Mouse (Mus musculus): Measurements from ENCODE around the gene Oip5. TPM values are rescaled to one million over a fixed set of nuclear protein-coding genes. Genes with fewer than 3 reads are reported as not detected.
"Not testable (repeated sequence)": the region's sequence is repeated elsewhere in the genome, so short reads cannot be mapped to it uniquely, and the experiment has no call there.

Gene Oip5
- polyA plus RNA-seq, 1 experiment from 2014 or later: 32.1 TPM

GRCm38 (mm10) chr2:119619002-119619401 is 733 bp upstream of the Oip5 start:
- not testable (repeated sequence) for H3K9me3 ChIP-seq (replicated peaks; ENCODE audit: control insufficient read depth, low read length); H3K4me1 ChIP-seq (ENCODE audit: control insufficient read depth, insufficient read depth, low read length); H3K36me3 ChIP-seq (replicated peaks; ENCODE audit: control insufficient read depth, insufficient read depth, low read depth, low read length); DNase-seq (ENCODE audit: low spot score); H3K27me3 ChIP-seq (ENCODE audit: control insufficient read depth, insufficient read depth, low read length); ATAC-seq (replicated peaks; ENCODE audit: insufficient number of reproducible peaks, low FRiP score, low TSS enrichment, low read depth)
- Histone ChIP-seq H3K27ac (replicated peaks; ENCODE audit: low read depth, low read length) (peak overlapping the region; percentile 56; the same call in 1 of the 2 replicates), H3K4me3 (ENCODE audit: low read depth, low read length) (peak overlapping the region; percentile 85), H3K4me2 (ENCODE audit: low read depth, low read length) (peak overlapping the region; percentile 45), H3K9ac (replicated peaks; ENCODE audit: low read length) (peak overlapping the region; percentile 53)
- WGBS: 17% methylated on average over 6 of the region's 6 CpGs

- Histone ChIP-seq H3K4me1 (ENCODE audit: control insufficient read depth, insufficient read depth, low read length) (no peaks in the 10 kb centered on the region; the same call in 1 of the 2 replicates), H3K9ac (replicated peaks; ENCODE audit: low read length) (peak overlapping the region; percentile 73), H3K36me3 (replicated peaks; ENCODE audit: control insufficient read depth, insufficient read depth, low read depth, low read length) (no peaks in the 10 kb centered on the region), H3K4me3 (ENCODE audit: low read depth, low read length) (peak overlapping the region; percentile 85), H3K27me3 (ENCODE audit: control insufficient read depth, insufficient read depth, low read length) (no peaks in the 10 kb centered on the region), H3K27ac (replicated peaks; ENCODE audit: low read depth, low read length) (no peak overlapping the region; the same call in 1 of the 2 replicates), H3K4me2 (ENCODE audit: low read depth, low read length) (peak overlapping the region; percentile 65), H3K9me3 (replicated peaks; ENCODE audit: control insufficient read depth, low read length) (no peaks in the 10 kb centered on the region)
- ATAC-seq (replicated peaks; ENCODE audit: insufficient number of reproducible peaks, low FRiP score, low TSS enrichment, low read depth) (no peak), DNase-seq (ENCODE audit: low spot score) (peak; percentile 51)
- WGBS: under 1% methylated on average over 13 of the region's 13 CpGs
Observed at GRCm38 (mm10) chr2:119617841-119618198, 449 bp downstream of the Oip5 start.

- H3K9ac ChIP-seq (replicated peaks; ENCODE audit: low read length): no peak overlapping the region
- DNase-seq (ENCODE audit: low spot score) (no peak), ATAC-seq (replicated peaks; ENCODE audit: insufficient number of reproducible peaks, low FRiP score, low TSS enrichment, low read depth) (no peak)
- H3K27me3 ChIP-seq (ENCODE audit: control insufficient read depth, insufficient read depth, low read length): no peaks in the 10 kb centered on the region
- 95% methylated on average over 4 of the region's 4 CpGs for WGBS
- H3K27ac ChIP-seq (replicated peaks; ENCODE audit: low read depth, low read length): no peak overlapping the region
- H3K4me1 ChIP-seq (ENCODE audit: control insufficient read depth, insufficient read depth, low read length): no peaks in the 10 kb centered on the region
- H3K9me3 ChIP-seq (replicated peaks; ENCODE audit: control insufficient read depth, low read length): no peaks in the 10 kb centered on the region
- peaks cover 2% of the 10 kb centered on the region for H3K36me3 ChIP-seq (replicated peaks; ENCODE audit: control insufficient read depth, insufficient read depth, low read depth, low read length)
- H3K4me2 ChIP-seq (ENCODE audit: low read depth, low read length): no peak overlapping the region
- H3K4me3 ChIP-seq (ENCODE audit: low read depth, low read length): no peak overlapping the region
Observed at GRCm38 (mm10) chr2:119607023-119607422, 11.2 kb downstream of the Oip5 start.

DNA sequence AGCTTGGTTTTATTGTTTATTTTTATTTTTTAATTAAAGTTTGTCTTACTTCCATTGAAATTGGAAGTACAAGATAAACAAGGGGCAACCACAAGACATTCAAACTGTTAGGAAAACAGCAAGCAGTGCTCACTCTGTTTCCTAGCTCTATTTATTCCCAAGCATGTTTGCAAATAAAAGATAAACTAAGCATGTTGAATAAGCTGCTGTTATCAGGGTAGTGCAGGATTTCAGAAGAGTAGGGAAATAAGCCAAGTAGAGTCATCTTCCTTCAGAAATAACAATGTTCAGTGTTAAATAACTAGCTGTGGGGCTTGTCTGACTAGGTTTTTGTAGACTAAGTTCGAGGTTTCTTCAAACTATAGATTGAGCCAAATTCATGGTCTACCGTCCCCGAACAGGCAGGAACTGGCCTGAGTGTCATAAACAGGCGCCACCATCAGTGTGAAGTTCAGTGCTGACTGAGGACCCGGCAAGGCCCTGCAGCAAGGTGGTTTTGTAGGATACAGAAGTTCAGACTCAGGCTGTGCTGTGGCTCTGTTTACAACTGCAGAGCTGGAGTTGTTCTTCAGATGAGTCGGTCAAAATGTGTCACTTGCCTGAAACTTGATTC is 12.8 kb downstream of the Oip5 start:
- Histone ChIP-seq H3K4me1 (ENCODE audit: control insufficient read depth, insufficient read depth, low read length) (no peaks in the 10 kb centered on the region), H3K4me2 (ENCODE audit: low read depth, low read length) (no peak overlapping the region), H3K27me3 (ENCODE audit: control insufficient read depth, insufficient read depth, low read length) (no peaks in the 10 kb centered on the region), H3K4me3 (ENCODE audit: low read depth, low read length) (no peak overlapping the region), H3K9ac (replicated peaks; ENCODE audit: low read length) (no peak overlapping the region), H3K27ac (replicated peaks; ENCODE audit: low read depth, low read length) (no peak overlapping the region), H3K36me3 (replicated peaks; ENCODE audit: control insufficient read depth, insufficient read depth, low read depth, low read length) (peaks cover 5% of the 10 kb centered on the region), H3K9me3 (replicated peaks; ENCODE audit: control insufficient read depth, low read length) (no peaks in the 10 kb centered on the region)
- ATAC-seq (replicated peaks; ENCODE audit: insufficient number of reproducible peaks, low FRiP score, low TSS enrichment, low read depth) (no peak), DNase-seq (ENCODE audit: low spot score) (no peak)
- 86% methylated on average over 6 of the region's 6 CpGs for WGBS

DNA sequence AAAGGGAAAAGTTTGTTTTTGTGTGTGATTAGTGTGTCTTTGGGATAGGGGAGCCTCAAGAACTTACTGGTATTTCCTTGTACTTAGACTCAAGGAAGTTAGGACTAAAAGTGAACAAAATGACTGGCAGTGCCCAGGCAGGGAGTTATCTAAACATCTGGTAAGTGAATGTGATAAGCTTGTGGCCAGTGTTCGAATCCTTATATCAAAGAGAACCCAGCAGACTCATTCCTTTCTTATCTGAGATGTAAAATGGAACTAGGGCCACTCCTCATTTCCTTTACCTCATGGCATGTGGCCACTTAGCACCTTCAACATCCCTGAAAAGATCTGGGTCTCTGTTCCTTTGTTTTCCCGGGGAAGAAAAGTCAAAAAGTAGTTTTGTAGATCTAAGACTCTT is 14.4 kb downstream of the Oip5 start:
- 81% methylated on average over 2 of the region's 2 CpGs for WGBS
- ATAC-seq (replicated peaks; ENCODE audit: insufficient number of reproducible peaks, low FRiP score, low TSS enrichment, low read depth) (no peak), DNase-seq (ENCODE audit: low spot score) (no peak)
- H3K36me3 ChIP-seq (replicated peaks; ENCODE audit: control insufficient read depth, insufficient read depth, low read depth, low read length): peaks cover 5% of the 10 kb centered on the region
- no peak overlapping the region for H3K27ac ChIP-seq (replicated peaks; ENCODE audit: low read depth, low read length)
- H3K9me3 ChIP-seq (replicated peaks; ENCODE audit: control insufficient read depth, low read length): no peaks in the 10 kb centered on the region
- no peak overlapping the region for H3K4me3 ChIP-seq (ENCODE audit: low read depth, low read length)
- no peaks in the 10 kb centered on the region for H3K27me3 ChIP-seq (ENCODE audit: control insufficient read depth, insufficient read depth, low read length)
- H3K4me1 ChIP-seq (ENCODE audit: control insufficient read depth, insufficient read depth, low read length): no peaks in the 10 kb centered on the region
- no peak overlapping the region for H3K9ac ChIP-seq (replicated peaks; ENCODE audit: low read length)
- no peak overlapping the region for H3K4me2 ChIP-seq (ENCODE audit: low read depth, low read length)

GRCm38 (mm10) chr2:119602488-119602887 is 15.8 kb downstream of the Oip5 start:
- no peak for ATAC-seq (replicated peaks; ENCODE audit: insufficient number of reproducible peaks, low FRiP score, low TSS enrichment, low read depth)
- H3K4me3 ChIP-seq (ENCODE audit: low read depth, low read length): no peak overlapping the region
- H3K9me3 ChIP-seq (replicated peaks; ENCODE audit: control insufficient read depth, low read length): no peaks in the 10 kb centered on the region
- H3K27me3 ChIP-seq (ENCODE audit: control insufficient read depth, insufficient read depth, low read length): no peaks in the 10 kb centered on the region
- no peak for DNase-seq (ENCODE audit: low spot score)
- H3K4me2 ChIP-seq (ENCODE audit: low read depth, low read length): no peak overlapping the region
- no peaks in the 10 kb centered on the region for H3K4me1 ChIP-seq (ENCODE audit: control insufficient read depth, insufficient read depth, low read length)
- WGBS: 83% methylated on average over 1 of the region's 1 CpGs
- no peak overlapping the region for H3K9ac ChIP-seq (replicated peaks; ENCODE audit: low read length)
- no peak overlapping the region for H3K27ac ChIP-seq (replicated peaks; ENCODE audit: low read depth, low read length)
- peaks cover 5% of the 10 kb centered on the region for H3K36me3 ChIP-seq (replicated peaks; ENCODE audit: control insufficient read depth, insufficient read depth, low read depth, low read length)

GRCm38 (mm10) chr2:119601575-119601974 is 16.7 kb downstream of the Oip5 start:
- H3K4me1 ChIP-seq (ENCODE audit: control insufficient read depth, insufficient read depth, low read length); H3K36me3 ChIP-seq (replicated peaks; ENCODE audit: control insufficient read depth, insufficient read depth, low read depth, low read length); ATAC-seq (replicated peaks; ENCODE audit: insufficient number of reproducible peaks, low FRiP score, low TSS enrichment, low read depth); H3K27ac ChIP-seq (replicated peaks; ENCODE audit: low read depth, low read length); DNase-seq (ENCODE audit: low spot score); H3K9ac ChIP-seq (replicated peaks; ENCODE audit: low read length); H3K4me2 ChIP-seq (ENCODE audit: low read depth, low read length); H3K4me3 ChIP-seq (ENCODE audit: low read depth, low read length); H3K9me3 ChIP-seq (replicated peaks; ENCODE audit: control insufficient read depth, low read length); H3K27me3 ChIP-seq (ENCODE audit: control insufficient read depth, insufficient read depth, low read length): not testable (repeated sequence)
- 70% methylated on average over 3 of the region's 3 CpGs for WGBS

DNA sequence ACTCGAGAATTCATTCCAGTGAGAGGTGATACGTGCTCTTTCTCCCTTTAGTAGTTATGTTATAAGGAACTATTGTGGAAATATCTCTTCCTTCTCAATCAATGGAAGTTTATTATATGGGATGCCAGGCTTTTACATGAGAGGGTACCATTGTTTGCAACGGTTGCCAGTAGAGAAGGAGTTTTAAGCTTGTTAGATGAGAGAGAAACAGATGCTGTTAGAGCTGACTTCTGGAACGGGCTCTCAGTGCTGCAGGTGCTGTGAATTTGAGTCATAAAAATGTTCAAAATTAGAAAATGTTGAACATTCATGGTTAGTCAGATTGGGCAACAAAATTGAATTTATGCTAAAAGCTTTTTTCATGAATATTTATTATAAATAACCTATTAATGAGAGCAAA is 17.2 kb downstream of the Oip5 start:
- no peak overlapping the region for H3K4me3 ChIP-seq (ENCODE audit: low read depth, low read length)
- peaks cover 7% of the 10 kb centered on the region for H3K36me3 ChIP-seq (replicated peaks; ENCODE audit: control insufficient read depth, insufficient read depth, low read depth, low read length)
- no peak overlapping the region for H3K27ac ChIP-seq (replicated peaks; ENCODE audit: low read depth, low read length)
- no peaks in the 10 kb centered on the region for H3K27me3 ChIP-seq (ENCODE audit: control insufficient read depth, insufficient read depth, low read length)
- no peaks in the 10 kb centered on the region for H3K4me1 ChIP-seq (ENCODE audit: control insufficient read depth, insufficient read depth, low read length)
- DNase-seq (ENCODE audit: low spot score) (no peak), ATAC-seq (replicated peaks; ENCODE audit: insufficient number of reproducible peaks, low FRiP score, low TSS enrichment, low read depth) (no peak)
- H3K9ac ChIP-seq (replicated peaks; ENCODE audit: low read length): no peak overlapping the region
- H3K4me2 ChIP-seq (ENCODE audit: low read depth, low read length): no peak overlapping the region
- WGBS: 88% methylated on average over 4 of the region's 4 CpGs
- no peaks in the 10 kb centered on the region for H3K9me3 ChIP-seq (replicated peaks; ENCODE audit: control insufficient read depth, low read length)

Data from embryonic facial prominence, embryonic 11.5 days (tissue).